21 mouse cellular contexts compared by ENCODE assay signal in the genomic region with DNA sequence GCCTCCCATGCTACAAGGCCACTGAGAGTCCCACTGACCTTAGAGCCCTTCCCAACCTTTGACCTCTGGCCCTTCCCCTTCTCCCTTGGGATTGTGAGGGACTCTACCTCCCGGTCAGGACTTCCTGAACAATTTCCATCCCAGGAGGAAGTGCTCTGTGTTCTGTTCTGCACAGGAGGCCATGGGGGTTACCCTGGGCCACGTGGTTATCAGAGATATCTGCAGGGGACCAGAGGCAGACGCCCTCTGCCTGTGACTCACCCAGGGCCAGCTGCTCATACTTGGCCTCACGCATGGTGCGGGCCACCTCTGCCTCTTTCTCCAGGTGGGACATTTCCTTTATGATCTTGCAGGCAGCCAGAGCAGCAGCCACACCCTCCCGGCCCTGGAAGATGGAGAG. TPM values are rescaled to one million over a fixed set of nuclear protein-coding genes. Genes with fewer than 3 reads are reported as not detected.
DNase-seq lines count a peak whose midpoint lies in the region; ATAC-seq and TF ChIP-seq lines count a peak whose summit lies in the region.
"Had no signal": no experiment of that assay in that cellular context is flagged by ENCODE, and none has a peak within 500 bp of the region (broad histone marks: within the 10 kb centered on the region; RNA-seq: fewer than 3 reads in every experiment).

No protein-coding gene starts in this region.

- no peaks in the 10 kb centered on the region for H3K36me3 ChIP-seq in liver, embryonic 13.5 days
- no peaks in the 10 kb centered on the region for H3K36me3 ChIP-seq in liver, embryonic 12.5 days
- peaks cover 0 to 18% of the 10 kb centered on the region in 2 experiments; a peak in 2 of 4 replicates for H3K36me3 ChIP-seq in MEL (ENCODE audit: control insufficient read depth in 1 of 2, insufficient read depth in 2 of 2, low read length in 2 of 2)
- H3K36me3 ChIP-seq in intestine, postnatal 0 days (ENCODE audit: control insufficient read depth, insufficient read depth), result no peaks in the 10 kb centered on the region
- H3K36me3 ChIP-seq: embryonic facial prominence, embryonic 15.5 days; forebrain, embryonic 10.5 days; heart, embryonic 13.5 days; hindbrain, embryonic 15.5 days had no signal

- no peak overlapping the region for H3K4me2 ChIP-seq in liver, embryonic 13.5 days
- H3K4me2 ChIP-seq in liver, embryonic 12.5 days, result no peak overlapping the region
- no peak overlapping the region for H3K4me2 ChIP-seq in intestine, postnatal 0 days (replicated peaks; ENCODE audit: low read depth)
- H3K4me2 ChIP-seq: embryonic facial prominence, embryonic 15.5 days; heart, embryonic 13.5 days; hindbrain, embryonic 15.5 days had no signal

- TF ChIP-seq POLR2A in MEL (IDR thresholded peaks at IDR 0.05; ENCODE audit: control insufficient read depth in 1 of 2, insufficient read depth in 1 of 2, low read depth in 1 of 2, low read length in 2 of 2, poor library complexity in 1 of 2), result no peak

- peaks cover 9% of the 10 kb centered on the region for H3K4me1 ChIP-seq in liver, embryonic 13.5 days (replicated peaks)
- peaks cover 8% of the 10 kb centered on the region for H3K4me1 ChIP-seq in liver, embryonic 12.5 days
- H3K4me1 ChIP-seq in MEL (ENCODE audit: control insufficient read depth in 1 of 2, insufficient read depth in 2 of 2, low read length in 2 of 2), result peaks cover 6 to 32% of the 10 kb centered on the region in 2 experiments; a peak in 3 of 4 replicates
- no peaks in the 10 kb centered on the region; the same call in 1 of the 2 replicates for H3K4me1 ChIP-seq in intestine, postnatal 0 days (replicated peaks; ENCODE audit: control insufficient read depth, insufficient read depth, low read length)

- no peaks in the 10 kb centered on the region for H3K79me2 ChIP-seq in MEL (ENCODE audit: control insufficient read depth, insufficient read depth, low read length, poor library complexity)

- ATAC-seq in liver, embryonic 13.5 days (ENCODE audit: low read depth), result peak; percentile 53; the same call in 1 of the 2 replicates
- ATAC-seq in liver, embryonic 12.5 days, result no peak; the same call in 1 of the 2 replicates
- ATAC-seq in intestine, postnatal 0 days, result peak; percentile 32
- ATAC-seq: forebrain, embryonic 14.5 days had no signal

- peak in 2 of 3 experiments; percentile 40 to 43; a peak in 4 of 6 replicates for TF ChIP-seq CTCF in MEL (IDR thresholded peaks at IDR 0.05 in 2 of 3, conservative IDR thresholded peaks at IDR 0.05 in 1 of 3; ENCODE audit: control insufficient read depth in 1 of 3, insufficient read depth in 1 of 3, low read depth in 2 of 3, low read length in 3 of 3, poor library complexity in 1 of 3, severe bottlenecking in 1 of 3)
- TF ChIP-seq CTCF in intestine, postnatal 0 days (IDR thresholded peaks at IDR 0.05; ENCODE audit: low read depth), result peak; percentile 28; the same call in 1 of the 2 replicates

- TF ChIP-seq RAD21 in MEL (IDR thresholded peaks at IDR 0.05; ENCODE audit: low read depth, low read length), result no peak; the same call in 1 of the 2 replicates

- H3K27me3 ChIP-seq in liver, embryonic 13.5 days, result no peaks in the 10 kb centered on the region
- peaks cover 25% of the 10 kb centered on the region for H3K27me3 ChIP-seq in liver, embryonic 12.5 days (replicated peaks)
- no peaks in the 10 kb centered on the region for H3K27me3 ChIP-seq in MEL (ENCODE audit: control insufficient read depth in 1 of 2, insufficient read depth in 2 of 2, low read length in 2 of 2)
- no peaks in the 10 kb centered on the region for H3K27me3 ChIP-seq in intestine, postnatal 0 days (replicated peaks; ENCODE audit: control insufficient read depth, insufficient read depth, low read length)
- H3K27me3 ChIP-seq: embryonic facial prominence, embryonic 15.5 days; hindbrain, embryonic 15.5 days had no signal

- H3K27ac ChIP-seq in liver, embryonic 13.5 days, result no peak overlapping the region
- H3K27ac ChIP-seq in liver, embryonic 12.5 days, result no peak overlapping the region
- H3K27ac ChIP-seq in MEL (ENCODE audit: control insufficient read depth, low read depth, low read length), result no peak overlapping the region
- H3K27ac ChIP-seq in intestine, postnatal 0 days (ENCODE audit: low read depth, low read length), result no peak overlapping the region
- H3K27ac ChIP-seq: embryonic facial prominence, embryonic 15.5 days; forebrain, embryonic 10.5 days; heart, embryonic 13.5 days; hindbrain, embryonic 15.5 days had no signal

- H3K4me3 ChIP-seq in liver, embryonic 13.5 days (replicated peaks), result no peak overlapping the region
- no peak overlapping the region for H3K4me3 ChIP-seq in liver, embryonic 12.5 days
- H3K4me3 ChIP-seq in MEL (ENCODE audit: control insufficient read depth in 1 of 2, insufficient read depth in 1 of 2, low read depth in 2 of 2, low read length in 2 of 2), result no peak overlapping the region
- H3K4me3 ChIP-seq in intestine, postnatal 0 days (ENCODE audit: low read depth, low read length), result no peak overlapping the region
- H3K4me3 ChIP-seq: embryonic facial prominence, embryonic 15.5 days; erythroblast, embryonic 14.5 days; forebrain, embryonic 10.5 days; heart, embryonic 13.5 days; hindbrain, embryonic 15.5 days had no signal

- TF ChIP-seq EP300 in MEL (IDR thresholded peaks at IDR 0.05; ENCODE audit: low read depth in 1 of 2, low read length in 2 of 2), result peak; percentile 73 to 78

- no peak for DNase-seq in liver, embryonic 13.5 days
- peak; percentile 71 for DNase-seq in MEL (ENCODE audit: low read depth, low spot score)
- no peak for DNase-seq in left cerebral cortex, adult 18-20 months (ENCODE audit: low spot score in 2 of 2)
- no peak for DNase-seq in right cerebral cortex, postnatal 4 days
- DNase-seq: adrenal gland, adult 8-10 months; cerebellum, adult 11 months; cerebellum, adult 8-10 months; embryo, embryonic 11 days; gastrocnemius, postnatal 36 days; heart, adult 11 months; heart, postnatal 36 days had no signal

- no peaks in the 10 kb centered on the region for H3K9me3 ChIP-seq in liver, embryonic 13.5 days (replicated peaks)
- H3K9me3 ChIP-seq in liver, embryonic 12.5 days (replicated peaks), result no peaks in the 10 kb centered on the region
- no peaks in the 10 kb centered on the region for H3K9me3 ChIP-seq in MEL (replicated peaks; ENCODE audit: insufficient read depth, low read length)
- H3K9me3 ChIP-seq in intestine, postnatal 0 days (ENCODE audit: control insufficient read depth), result no peaks in the 10 kb centered on the region
- H3K9me3 ChIP-seq: embryonic facial prominence, embryonic 15.5 days; forebrain, embryonic 10.5 days; heart, embryonic 13.5 days; hindbrain, embryonic 15.5 days had no signal

- WGBS in liver, embryonic 13.5 days (ENCODE audit: insufficient replicate concordance), result 24% methylated on average over 6 of the region's 6 CpGs
- 33% methylated on average over 6 of the region's 6 CpGs for WGBS in liver, embryonic 12.5 days (ENCODE audit: insufficient replicate concordance)
- WGBS in intestine, postnatal 0 days, result 36% methylated on average over 6 of the region's 6 CpGs

- no peak overlapping the region for H3K9ac ChIP-seq in liver, embryonic 13.5 days
- no peak overlapping the region for H3K9ac ChIP-seq in liver, embryonic 12.5 days
- no peak overlapping the region for H3K9ac ChIP-seq in MEL (ENCODE audit: control insufficient read depth, low read depth, low read length, poor library complexity, severe bottlenecking)
- no peak overlapping the region for H3K9ac ChIP-seq in intestine, postnatal 0 days (ENCODE audit: low read depth, low read length)
- H3K9ac ChIP-seq: embryonic facial prominence, embryonic 15.5 days; heart, embryonic 13.5 days; hindbrain, embryonic 15.5 days had no signal

TF ChIP-seq in MEL, 35 proteins besides CTCF, POLR2A, EP300 and RAD21 (continues in another document):
- TF ChIP-seq ELF1 (IDR thresholded peaks at IDR 0.05; ENCODE audit: low read depth, low read length), result 0 out of 2 replicates have a peak, but pooled peaks have one; percentile 17
- no peak for TF ChIP-seq MYB (IDR thresholded peaks at IDR 0.05; ENCODE audit: low read depth, low read length)

RNA-seq across cellular contexts. Expression of a gene that starts 12.4 kb away (rescaled TPM):
- polyA plus RNA-seq in liver, embryonic 13.5 days (2015; fragmentation: Nextera tagmentation; extraction: Ambion mirVana), result 0.73 and 0.75 TPM in 2 replicates
- 1.3 and 1.6 TPM in 2 replicates for polyA plus RNA-seq in liver, embryonic 12.5 days (2016; fragmentation: Nextera tagmentation; extraction: Ambion mirVana)
- total RNA-seq in MEL (2012; rRNA removed), result 1.5 and 1.7 TPM in 2 replicates
- 1 to 10 TPM in 1 of 2 experiments, not detected in 1; 1.9 TPM for polyA plus RNA-seq in MEL (2012; ENCODE audit: insufficient read depth in 1 of 2, insufficient read length in 2 of 2, low read depth in 1 of 2, low replicate concordance in 2 of 2, missing spikeins in 1 of 2)
- 0.97 and 1.3 TPM in 2 replicates for polyA plus RNA-seq in intestine, postnatal 0 days (2015; fragmentation: Nextera tagmentation; extraction: Ambion mirVana)
- not detected for total RNA-seq in left cerebral cortex, adult 18-20 months (2021)
- total RNA-seq: common myeloid progenitor, adult 5-6 weeks; gastrocnemius, adult 8-10 months; gastrocnemius, postnatal 36 days; heart, postnatal 36 days had no signal
- polyA plus RNA-seq: erythroblast, embryonic 14.5 days had no signal

RNA-seq across cellular contexts. Expression of a gene that starts 13.0 kb away (rescaled TPM):
- 44.2 and 45.3 TPM in 2 replicates for polyA plus RNA-seq in liver, embryonic 13.5 days (2015; fragmentation: Nextera tagmentation; extraction: Ambion mirVana)
- 50.2 and 50.5 TPM in 2 replicates for polyA plus RNA-seq in liver, embryonic 12.5 days (2016; fragmentation: Nextera tagmentation; extraction: Ambion mirVana)
- 63.9 and 76.9 TPM in 2 replicates for total RNA-seq in MEL (2012; rRNA removed)
- 10 to 100 TPM in 1 of 2 experiments, not detected in 1; 75.6 TPM for polyA plus RNA-seq in MEL (2012; ENCODE audit: insufficient read depth in 1 of 2, insufficient read length in 2 of 2, low read depth in 1 of 2, low replicate concordance in 2 of 2, missing spikeins in 1 of 2)
- 32.8 and 34.0 TPM in 2 replicates for polyA plus RNA-seq in intestine, postnatal 0 days (2015; fragmentation: Nextera tagmentation; extraction: Ambion mirVana)
- 10 to 100 TPM; 37.8 to 39.6 TPM for total RNA-seq in left cerebral cortex, adult 18-20 months (2021)

RNA-seq across cellular contexts. Expression of a gene that starts 24.1 kb away (rescaled TPM):
- 0.27 and 0.57 TPM in 2 replicates for polyA plus RNA-seq in liver, embryonic 13.5 days (2015; fragmentation: Nextera tagmentation; extraction: Ambion mirVana)
- polyA plus RNA-seq in liver, embryonic 12.5 days (2016; fragmentation: Nextera tagmentation; extraction: Ambion mirVana), result 0.21 and 0.61 TPM in 2 replicates
- 0.85 and 0.96 TPM in 2 replicates for total RNA-seq in MEL (2012; rRNA removed)
- polyA plus RNA-seq in MEL (2012; ENCODE audit: insufficient read depth in 1 of 2, insufficient read length in 2 of 2, low read depth in 1 of 2, low replicate concordance in 2 of 2, missing spikeins in 1 of 2), result under 1 TPM in 1 of 2 experiments, not detected in 1; 0.63 TPM
- 10.5 and 13.8 TPM in 2 replicates for polyA plus RNA-seq in intestine, postnatal 0 days (2015; fragmentation: Nextera tagmentation; extraction: Ambion mirVana)
- under 1 TPM; 0.30 to 0.54 TPM for total RNA-seq in left cerebral cortex, adult 18-20 months (2021)
- total RNA-seq: common myeloid progenitor, adult 5-6 weeks had no signal

RNA-seq across cellular contexts. Expression of a gene that starts 29.5 kb away (rescaled TPM):
- 130 and 131 TPM in 2 replicates for polyA plus RNA-seq in liver, embryonic 13.5 days (2015; fragmentation: Nextera tagmentation; extraction: Ambion mirVana)
- polyA plus RNA-seq in liver, embryonic 12.5 days (2016; fragmentation: Nextera tagmentation; extraction: Ambion mirVana), result 154 TPM in 2 replicates
- 86.8 and 105 TPM in 2 replicates for total RNA-seq in MEL (2012; rRNA removed)
- polyA plus RNA-seq in MEL (2012; ENCODE audit: insufficient read depth in 1 of 2, insufficient read length in 2 of 2, low read depth in 1 of 2, low replicate concordance in 2 of 2, missing spikeins in 1 of 2), result 100 to 1,000 TPM in 1 of 2 experiments, not detected in 1; 133 TPM
- polyA plus RNA-seq in intestine, postnatal 0 days (2015; fragmentation: Nextera tagmentation; extraction: Ambion mirVana), result 212 and 216 TPM in 2 replicates
- total RNA-seq in left cerebral cortex, adult 18-20 months (2021), result 100 to 1,000 TPM; 388 to 392 TPM
